Mouse (Mus musculus) bone marrow macrophage, adult 2 months (primary cell): ENCODE results near the gene Tenm4.

ENCODE experiments used
- CTCF ChIP-seq: IDR thresholded peaks from 2 replicates; pipeline ENCODE4 v1.5.1; 2012; ENCODE audit warnings: low read depth, mild to moderate bottlenecking, low read length, moderate library complexity
- POLR2A ChIP-seq: IDR thresholded peaks from 2 replicates; pipeline ENCODE4 v1.6.1; 2012; ENCODE audit warnings: mild to moderate bottlenecking, low read depth, low read length, borderline replicate concordance

- TF ChIP-seq CTCF (no peak), POLR2A (no peak)
Measured at GRCm38 (mm10) chr7:96301813-96302212, 130.8 kb downstream of the Tenm4 start.
